Mouse (Mus musculus) liver, adult 2 months (tissue): ENCODE results near the gene Esx1. TPM values are rescaled to one million over a fixed set of nuclear protein-coding genes. Genes with fewer than 3 reads are reported as not detected.

ENCODE experiments used
- DNase-seq: peaks from one replicate; pipeline ENCODE4 v3.0.0-alpha.2; 2011; ENCODE audit warnings: low read depth, low spot score; ENCODE audit errors: extremely low read depth
- H3K27ac ChIP-seq: fragments of 200-500 bp; replicated peaks from 2 replicates; pipeline ENCODE4 v1.5.1; 2012; ENCODE audit warnings: low read depth, mild to moderate bottlenecking, control low read depth, inconsistent platforms, low read length; ENCODE audit not compliant: insufficient read depth
- H3K27me3 ChIP-seq: fragments of 200-500 bp; 2 replicates; pipeline ENCODE4 v1.6.1; 2012; ENCODE audit warnings: mild to moderate bottlenecking, moderate library complexity, low read length, inconsistent platforms; ENCODE audit not compliant: control insufficient read depth, insufficient read depth
- H3K36me3 ChIP-seq: fragments of 200-500 bp; 2 replicates; pipeline ENCODE4 v1.6.1; 2012; ENCODE audit warnings: low read length, inconsistent platforms; ENCODE audit not compliant: control insufficient read depth, insufficient read depth
- H3K4me1 ChIP-seq: fragments of 200-500 bp; 2 replicates; pipeline ENCODE4 v1.6.1; 2011; ENCODE audit warnings: low read length; ENCODE audit not compliant: control insufficient read depth, insufficient read depth
- H3K4me3 ChIP-seq: fragments of 200-500 bp; 2 replicates; pipeline ENCODE4 v1.5.1; 2011; ENCODE audit warnings: low read depth, mild to moderate bottlenecking, control low read depth, low read length, moderate library complexity; ENCODE audit not compliant: insufficient read depth
- H3K79me2 ChIP-seq: fragments of 200-500 bp; 2 replicates; pipeline ENCODE4 v1.6.1; 2012; ENCODE audit warnings: inconsistent platforms, mild to moderate bottlenecking, low read length, moderate library complexity; ENCODE audit not compliant: control insufficient read depth, insufficient read depth
- H3K9ac ChIP-seq: fragments of 200-500 bp; 2 replicates; pipeline ENCODE4 v1.6.1; 2012; ENCODE audit warnings: low read depth, mild to moderate bottlenecking, control low read depth, inconsistent platforms, low read length
- CTCF ChIP-seq: fragments of 200-500 bp; IDR thresholded peaks from 2 replicates; pipeline ENCODE4 v1.5.1; 2011; ENCODE audit warnings: low read depth, low read length, control low read depth
- POLR2A ChIP-seq: fragments of 200-500 bp; IDR thresholded peaks from 2 replicates; pipeline ENCODE4 v1.6.1; 2011; ENCODE audit warnings: low read length, control low read depth; ENCODE audit not compliant: insufficient read depth; ENCODE audit errors: extremely low read depth
- WGBS: fragments of 180-500 bp; shearing (Covaris S2); methylation state at CpG from one replicate; pipeline ENCODE4 v1.1.7; 2018; 5-methylcytosine and 5-hydroxymethylcytosine counted together
- polyA plus RNA-seq: library from polyadenylated mRNA; depleted of rRNA; stranded (reverse); fragments of >200 nt; gene quantifications from 2 replicates; pipeline ENCODE4 v1.2.3, GENCODE M21; 2012; rRNA removed
- total RNA-seq: library from RNA; depleted of rRNA; stranded (reverse); fragments of >200 nt; gene quantifications from 2 replicates; pipeline ENCODE4 v1.2.3, GENCODE M21; 2014; rRNA removed

The Esx1 gene
- not detected in 2 replicates for total RNA-seq
- not detected in 2 replicates for polyA plus RNA-seq

GRCm38 (mm10) chrX:137121718-137122117 is at the start of gene Esx1:
Esx1 (minus strand) TSS chrX:137122083.
- Histone ChIP-seq H3K4me3 (no peak within 1 kb of the TSS), H3K9ac (no peak within 1 kb of the TSS), H3K27ac (no peak within 1 kb of the TSS), H3K4me1 (no peaks in the 10 kb centered on the region; the same call in 1 of the 2 replicates), H3K79me2 (no peaks in the 10 kb centered on the region), H3K27me3 (peaks cover 12% of the 10 kb centered on the region), H3K36me3 (no peaks in the 10 kb centered on the region)
- DNase-seq: no peak
- no peak for TF ChIP-seq CTCF
- 6% methylated on average over 15 of the region's 21 CpGs for WGBS

GRCm38 (mm10) chrX:137170021-137170420 is 48.1 kb upstream of the Esx1 start:
- peak; percentile 8; the same call in 1 of the 2 replicates for TF ChIP-seq CTCF
- TF ChIP-seq POLR2A: no peak
- no peak overlapping the region for H3K27ac ChIP-seq
- peak; percentile 2 for DNase-seq
- H3K4me3 ChIP-seq: no peak overlapping the region
- H3K4me1 ChIP-seq: no peaks in the 10 kb centered on the region
- WGBS: 45% methylated on average over 7 of the region's 7 CpGs
- H3K9ac ChIP-seq: no peak overlapping the region
- H3K36me3 ChIP-seq: no peaks in the 10 kb centered on the region
- H3K79me2 ChIP-seq: no peaks in the 10 kb centered on the region
- no peaks in the 10 kb centered on the region for H3K27me3 ChIP-seq

GRCm38 (mm10) chrX:137167658-137168057 is 45.8 kb upstream of the Esx1 start:
- Histone ChIP-seq H3K4me3 (no peak overlapping the region), H3K4me1 (no peaks in the 10 kb centered on the region), H3K79me2 (no peaks in the 10 kb centered on the region), H3K36me3 (no peaks in the 10 kb centered on the region), H3K27me3 (no peaks in the 10 kb centered on the region), H3K9ac (no peak overlapping the region), H3K27ac (no peak overlapping the region)
- no peak for DNase-seq
- TF ChIP-seq POLR2A (no peak), CTCF (no peak)
- 73% methylated on average over 7 of the region's 7 CpGs for WGBS

- Histone ChIP-seq H3K9ac (no peak overlapping the region), H3K27ac (no peak overlapping the region), H3K4me1 (no peaks in the 10 kb centered on the region), H3K27me3 (no peaks in the 10 kb centered on the region), H3K4me3 (no peak overlapping the region), H3K79me2 (no peaks in the 10 kb centered on the region), H3K36me3 (no peaks in the 10 kb centered on the region)
- no peak for TF ChIP-seq POLR2A
- no peak for DNase-seq
- WGBS: 81% methylated on average over 3 of the region's 3 CpGs
Observed at GRCm38 (mm10) chrX:137165621-137166020, 43.7 kb upstream of the Esx1 start.

GRCm38 (mm10) chrX:137162700-137163099 is 40.8 kb upstream of the Esx1 start:
- Histone ChIP-seq H3K27me3 (no peaks in the 10 kb centered on the region), H3K36me3 (no peaks in the 10 kb centered on the region), H3K79me2 (no peaks in the 10 kb centered on the region), H3K4me3 (no peak overlapping the region), H3K27ac (no peak overlapping the region), H3K4me1 (no peaks in the 10 kb centered on the region), H3K9ac (no peak overlapping the region)
- TF ChIP-seq CTCF (no peak), POLR2A (no peak)
- DNase-seq: no peak
- WGBS: 43% methylated on average over 1 of the region's 1 CpGs

GRCm38 (mm10) chrX:137160971-137161370 is 39.1 kb upstream of the Esx1 start:
- Histone ChIP-seq H3K79me2 (no peaks in the 10 kb centered on the region), H3K9ac (no peak overlapping the region), H3K4me3 (no peak overlapping the region), H3K27me3 (no peaks in the 10 kb centered on the region), H3K27ac (no peak overlapping the region), H3K4me1 (no peaks in the 10 kb centered on the region), H3K36me3 (no peaks in the 10 kb centered on the region)
- TF ChIP-seq CTCF (no peak), POLR2A (no peak)
- no peak for DNase-seq
- WGBS: 68% methylated on average over 3 of the region's 3 CpGs
